Mouse (Mus musculus) lung, embryonic 16.5 days (tissue): Measurements from ENCODE around the gene Gfral. TPM values are rescaled to one million over a fixed set of nuclear protein-coding genes. Genes with fewer than 3 reads are reported as not detected.

ENCODE experiments used
- ATAC-seq: fragments of 200-750 bp; cut with Nextera tagmentation; 2 replicates; pipeline ENCODE4 v1.8.0; 2017; ENCODE audit warnings: low read depth, mild to moderate bottlenecking, moderate library complexity
- H3K27ac ChIP-seq: fragments of 300-500 bp; sonication (generic); 2 replicates; pipeline ENCODE4 v1.5.1; 2014; ENCODE audit warnings: mild to moderate bottlenecking, control low read depth, low read length
- H3K27me3 ChIP-seq: fragments of 300-500 bp; sonication (generic); 2 replicates; pipeline ENCODE4 v1.6.1; 2014; ENCODE audit warnings: low read depth, low read length, mixed read lengths; ENCODE audit not compliant: control insufficient read depth, insufficient read depth
- H3K36me3 ChIP-seq: fragments of 300-500 bp; sonication (generic); 2 replicates; pipeline ENCODE4 v1.6.1; 2014; ENCODE audit warnings: low read length; ENCODE audit not compliant: control insufficient read depth, insufficient read depth
- H3K4me1 ChIP-seq: fragments of 300-500 bp; sonication (generic); replicated peaks from 2 replicates; pipeline ENCODE4 v1.6.1; 2014; ENCODE audit warnings: low read length, mixed read lengths; ENCODE audit not compliant: control insufficient read depth, insufficient read depth
- H3K4me2 ChIP-seq: fragments of 300-500 bp; sonication (generic); 2 replicates; pipeline ENCODE4 v1.6.1; 2014; ENCODE audit warnings: low read depth, low read length, control low read depth
- H3K4me3 ChIP-seq: fragments of 300-500 bp; sonication (generic); 2 replicates; pipeline ENCODE4 v1.5.1; 2014; ENCODE audit warnings: mild to moderate bottlenecking, low read length, control low read depth
- H3K9ac ChIP-seq: fragments of 300-500 bp; sonication (generic); 2 replicates; pipeline ENCODE4 v1.6.1; 2014; ENCODE audit warnings: low read length, control low read depth
- H3K9me3 ChIP-seq: fragments of 300-500 bp; sonication (generic); 2 replicates; pipeline ENCODE4 v1.6.1; 2016; ENCODE audit warnings: low read length; ENCODE audit not compliant: control insufficient read depth
- WGBS: fragments of 180-500 bp; shearing (Covaris S2); extraction: QIAGEN DNeasy Blood & Tissue Kit; methylation state at CpG from one replicate; pipeline ENCODE4 v1.1.7; 2014; 5-methylcytosine and 5-hydroxymethylcytosine counted together
- polyA plus RNA-seq: library from polyadenylated mRNA; unstranded; fragments of >200 nt; fragmentation: Nextera tagmentation; extraction: Ambion mirVana; gene quantifications from 2 replicates; pipeline ENCODE4 v1.2.1, GENCODE M21; 2015

Gene Gfral
- polyA plus RNA-seq, 1 experiment from 2014 or later = not detected

DNA sequence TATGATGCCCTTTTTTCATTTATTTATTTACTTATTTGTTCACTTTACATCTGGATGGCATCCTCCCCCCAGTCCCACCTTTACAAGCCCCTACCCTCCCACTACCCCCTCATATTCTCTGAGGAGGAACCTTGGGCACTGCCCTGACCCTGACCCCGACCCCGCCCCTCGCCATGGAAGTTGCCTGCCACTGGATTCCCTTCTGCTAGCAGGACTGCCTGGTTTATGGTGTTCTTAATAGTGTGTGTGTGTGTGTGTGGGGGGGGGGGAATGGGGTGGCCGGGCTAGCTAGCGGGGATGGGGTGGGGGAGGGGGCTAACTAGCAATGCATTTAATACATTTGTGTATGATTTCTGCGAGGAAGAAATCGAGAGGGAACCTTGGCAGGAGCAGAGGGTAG is 21.4 kb upstream of the Gfral start:
- no peaks in the 10 kb centered on the region for H3K27me3 ChIP-seq
- 0 out of 2 replicates have a peak, but pooled peaks have one; percentile 16 for ATAC-seq
- H3K27ac ChIP-seq = no peak overlapping the region
- no peak overlapping the region for H3K9ac ChIP-seq
- WGBS = 53% methylated on average over 7 of the region's 7 CpGs
- H3K36me3 ChIP-seq = no peaks in the 10 kb centered on the region
- no peaks in the 10 kb centered on the region for H3K9me3 ChIP-seq
- H3K4me1 ChIP-seq = 0 out of 2 replicates have a peak, but pooled peaks cover 3% of the 10 kb centered on the region
- H3K4me3 ChIP-seq = no peak overlapping the region
- no peak overlapping the region for H3K4me2 ChIP-seq

- no peak overlapping the region for H3K9ac ChIP-seq
- no peaks in the 10 kb centered on the region for H3K27me3 ChIP-seq
- H3K4me2 ChIP-seq = no peak overlapping the region
- WGBS = 39% methylated on average over 11 of the region's 11 CpGs
- 0 out of 2 replicates have a peak, but pooled peaks cover 3% of the 10 kb centered on the region for H3K4me1 ChIP-seq
- no peak overlapping the region for H3K27ac ChIP-seq
- no peaks in the 10 kb centered on the region for H3K9me3 ChIP-seq
- H3K4me3 ChIP-seq = no peak overlapping the region
- no peaks in the 10 kb centered on the region for H3K36me3 ChIP-seq
- ATAC-seq = no peak
Observed at GRCm38 (mm10) chr9:76230400-76230799, 16.9 kb upstream of the Gfral start.

GRCm38 (mm10) chr9:76217178-76217975 is 3.9 kb upstream of the Gfral start:
- peak; percentile 82 for ATAC-seq
- WGBS = 36% methylated on average over 4 of the region's 4 CpGs
- Histone ChIP-seq H3K4me1 (peaks cover 5% of the 10 kb centered on the region), H3K9me3 (no peaks in the 10 kb centered on the region), H3K27ac (peak overlapping the region; percentile 59), H3K27me3 (no peaks in the 10 kb centered on the region), H3K36me3 (no peaks in the 10 kb centered on the region), H3K4me2 (no peak overlapping the region), H3K9ac (no peak overlapping the region), H3K4me3 (no peak overlapping the region)

DNA sequence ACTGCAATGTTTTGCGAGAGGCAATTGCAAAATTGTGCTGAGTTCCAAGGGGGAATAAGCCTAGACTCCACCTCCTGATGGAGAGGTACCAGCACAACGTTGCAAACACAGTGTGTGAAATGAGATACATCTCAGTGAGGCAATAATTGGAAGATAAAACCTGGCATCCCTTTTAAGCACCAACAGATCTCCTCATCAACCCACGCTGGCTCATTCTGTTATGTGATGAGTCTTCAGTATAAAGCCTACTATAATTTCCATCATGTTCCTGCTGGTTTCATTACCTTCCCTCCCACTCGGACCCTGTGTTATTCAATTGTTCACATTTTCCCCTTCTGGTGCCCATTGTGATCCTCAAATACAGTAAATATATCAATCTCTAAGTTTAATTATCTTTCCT is 1.2 kb upstream of the Gfral start:
- no peaks in the 10 kb centered on the region for H3K9me3 ChIP-seq
- H3K27ac ChIP-seq = no peak overlapping the region
- no peaks in the 10 kb centered on the region for H3K36me3 ChIP-seq
- H3K27me3 ChIP-seq = no peaks in the 10 kb centered on the region
- no peak for ATAC-seq
- whole genome bisulfite sequencing = 70% methylated on average over 4 of the region's 4 CpGs
- H3K4me1 ChIP-seq = peaks cover 5% of the 10 kb centered on the region
- no peak overlapping the region for H3K4me3 ChIP-seq
- no peak overlapping the region for H3K4me2 ChIP-seq
- no peak overlapping the region for H3K9ac ChIP-seq

DNA sequence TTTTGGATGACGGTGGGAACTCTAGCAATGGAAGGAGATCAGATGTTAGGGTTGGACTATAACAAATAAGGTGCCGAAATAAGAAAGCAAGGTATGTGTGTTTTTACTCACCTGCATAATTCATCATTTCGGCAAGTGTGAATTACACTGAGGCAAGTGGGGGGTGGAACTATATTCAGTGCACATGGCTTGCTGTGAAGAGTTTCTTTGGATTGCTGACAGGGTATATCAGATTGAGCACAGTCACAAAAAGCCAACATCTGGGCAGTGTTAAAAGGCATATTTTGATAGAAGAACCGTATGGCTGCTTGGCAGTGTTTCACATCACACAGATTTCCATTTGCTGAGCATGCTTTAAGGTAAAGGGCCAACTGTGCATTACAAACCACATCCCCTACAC is 16.5 kb downstream of the Gfral start:
- Histone ChIP-seq H3K36me3 (no peaks in the 10 kb centered on the region), H3K9ac (no peak overlapping the region), H3K4me2 (no peak overlapping the region), H3K4me3 (no peak overlapping the region), H3K9me3 (no peaks in the 10 kb centered on the region), H3K27me3 (no peaks in the 10 kb centered on the region), H3K4me1 (no peaks in the 10 kb centered on the region), H3K27ac (no peak overlapping the region)
- no peak for ATAC-seq
- WGBS = 79% methylated on average over 4 of the region's 4 CpGs

GRCm38 (mm10) chr9:76179221-76179620 is 34.2 kb downstream of the Gfral start:
- Histone ChIP-seq H3K27ac (no peak overlapping the region), H3K9me3 (no peaks in the 10 kb centered on the region), H3K4me1 (no peaks in the 10 kb centered on the region), H3K4me2 (no peak overlapping the region), H3K4me3 (no peak overlapping the region), H3K9ac (no peak overlapping the region), H3K36me3 (no peaks in the 10 kb centered on the region), H3K27me3 (no peaks in the 10 kb centered on the region)
- ATAC-seq = no peak

- peak; percentile 56; the same call in 1 of the 2 replicates for ATAC-seq
Observed at GRCm38 (mm10) chr9:76172686-76173295, 40.7 kb downstream of the Gfral start.

GRCm38 (mm10) chr9:76168355-76168754 is 45.1 kb downstream of the Gfral start:
- Histone ChIP-seq H3K9me3 (no peaks in the 10 kb centered on the region), H3K9ac (no peak overlapping the region), H3K4me1 (no peaks in the 10 kb centered on the region), H3K36me3 (no peaks in the 10 kb centered on the region), H3K27ac (no peak overlapping the region), H3K4me2 (no peak overlapping the region), H3K27me3 (no peaks in the 10 kb centered on the region), H3K4me3 (no peak overlapping the region)
- no peak for ATAC-seq
- 31% methylated on average over 3 of the region's 3 CpGs for WGBS

More at GRCm38 (mm10) chr9:76172686-76173295, 40.7 kb downstream of the Gfral start:
- 42% methylated on average over 5 of the region's 5 CpGs for WGBS
- H3K4me1 ChIP-seq = no peaks in the 10 kb centered on the region
- no peak overlapping the region for H3K4me3 ChIP-seq
- H3K9ac ChIP-seq = no peak overlapping the region
- no peaks in the 10 kb centered on the region for H3K36me3 ChIP-seq
- no peaks in the 10 kb centered on the region for H3K9me3 ChIP-seq
- no peaks in the 10 kb centered on the region for H3K27me3 ChIP-seq
- no peak overlapping the region for H3K27ac ChIP-seq
- H3K4me2 ChIP-seq = no peak overlapping the region

DNA sequence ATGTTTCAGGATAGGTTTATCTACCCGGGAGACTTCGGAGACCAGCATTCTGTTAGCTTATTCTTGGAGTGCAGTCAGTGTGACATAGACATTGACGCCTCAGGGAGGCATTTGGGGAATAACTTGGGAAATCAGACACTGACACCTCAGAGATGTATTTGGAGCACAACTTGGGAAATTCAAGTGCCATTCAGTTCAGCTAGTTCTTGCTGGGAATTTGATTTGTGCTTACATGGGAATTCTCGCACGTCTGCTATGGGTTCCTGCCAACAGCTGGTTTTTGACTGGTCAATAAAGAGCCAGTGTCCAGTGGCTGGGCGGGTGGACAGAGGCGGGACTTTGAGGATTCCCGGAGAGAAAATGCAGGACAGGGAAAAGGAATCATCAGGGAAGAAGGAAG is 51.0 kb downstream of the Gfral start:
- no peaks in the 10 kb centered on the region for H3K36me3 ChIP-seq
- WGBS = 39% methylated on average over 8 of the region's 8 CpGs
- H3K4me1 ChIP-seq = 0 out of 2 replicates have a peak, but pooled peaks cover 6% of the 10 kb centered on the region
- H3K4me2 ChIP-seq = peak overlapping the region; percentile 41
- H3K9me3 ChIP-seq = no peaks in the 10 kb centered on the region
- H3K27ac ChIP-seq = no peak overlapping the region
- no peak overlapping the region for H3K9ac ChIP-seq
- no peak overlapping the region for H3K4me3 ChIP-seq
- H3K27me3 ChIP-seq = no peaks in the 10 kb centered on the region
- ATAC-seq = peak; percentile 52; the same call in 1 of the 2 replicates
